Mouse (Mus musculus) cerebellum, postnatal 14 days (tissue): Measurements from ENCODE around the gene Sbk3.
A peak's percentile ranks its signal among the peaks of the same experiment; 100 is the strongest.

ENCODE experiments used
- DNase-seq, 2 experiments: peaks; one replicate each; pipeline ENCODE4 v3.0.0; 2021; ENCODE audit warnings: mixed read lengths in 2 of 2

Sbk3 gene

DNA sequence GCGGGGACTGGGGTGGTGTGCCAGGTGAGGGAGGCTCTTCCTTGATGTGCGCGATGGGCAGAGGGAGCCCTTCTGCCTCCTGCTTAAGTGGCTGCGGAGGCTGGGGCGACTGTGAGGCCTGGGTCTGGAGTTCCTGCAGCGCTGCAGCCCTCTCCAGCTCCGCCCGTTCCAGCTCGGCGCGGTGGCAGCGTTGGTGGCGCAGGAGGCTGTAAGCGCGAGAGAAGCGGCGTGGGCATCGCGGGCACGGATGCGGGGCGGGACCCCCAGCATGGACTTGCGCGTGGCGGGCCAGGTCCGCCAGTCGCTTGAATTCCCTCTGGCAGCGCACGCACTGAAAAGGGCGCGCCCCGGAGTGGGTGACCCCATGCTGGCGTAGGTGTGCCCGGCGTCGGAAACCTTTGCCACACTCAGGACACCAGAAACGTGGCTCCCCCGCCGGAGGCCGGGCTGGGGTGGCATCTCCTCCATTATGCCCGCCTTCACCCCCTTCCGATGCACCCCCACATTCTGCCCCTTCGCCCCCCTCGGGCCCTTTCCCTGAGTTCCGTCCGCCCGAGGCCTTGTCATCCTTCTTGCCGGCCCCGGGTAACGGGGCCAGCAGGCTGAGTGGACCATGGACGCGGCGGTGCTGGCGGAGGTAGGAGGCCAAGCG, 22.5 kb upstream of the Sbk3 start:
- DNase-seq = peak; percentile 32 to 42

DNA sequence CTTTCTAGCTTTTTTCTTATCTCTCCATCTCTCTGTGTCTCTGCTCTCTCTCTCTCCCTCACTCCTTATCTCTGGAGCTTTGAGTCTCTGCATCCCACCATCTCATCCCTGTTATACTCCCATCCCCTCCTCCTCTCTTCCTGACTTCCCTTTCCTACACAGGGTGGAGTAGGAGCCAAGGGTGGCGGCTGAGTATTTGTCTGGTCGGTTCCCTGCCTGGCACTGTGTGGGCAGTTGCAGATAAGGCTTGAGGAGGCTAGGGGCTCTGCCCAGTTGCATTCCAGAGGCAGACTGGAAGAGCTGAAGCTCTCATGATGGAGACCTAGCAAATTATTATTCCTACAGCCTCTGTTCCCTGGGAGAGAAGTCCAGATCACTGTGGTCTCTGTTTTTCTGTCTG, 17.3 kb upstream of the Sbk3 start:
- DNase-seq = no peak

DNA sequence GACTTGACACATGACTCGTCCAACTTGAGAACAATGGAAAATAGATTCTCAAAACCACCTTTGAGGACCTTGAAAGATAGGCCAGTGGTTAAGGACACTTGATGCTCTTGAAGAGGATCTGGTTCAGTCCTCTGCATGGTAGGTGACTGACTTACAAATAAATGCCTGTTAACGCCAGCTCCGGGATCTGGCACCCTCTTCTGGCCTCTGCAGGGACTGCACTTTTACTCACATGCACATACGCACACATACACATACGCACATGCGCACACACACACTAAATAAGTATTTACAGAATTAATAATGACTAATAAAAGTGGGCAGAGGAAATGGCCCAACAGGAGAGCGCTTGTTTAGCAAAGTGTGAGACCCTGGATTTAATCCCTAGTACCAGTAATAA, 5.9 kb upstream of the Sbk3 start:
- no peak for DNase-seq

DNA sequence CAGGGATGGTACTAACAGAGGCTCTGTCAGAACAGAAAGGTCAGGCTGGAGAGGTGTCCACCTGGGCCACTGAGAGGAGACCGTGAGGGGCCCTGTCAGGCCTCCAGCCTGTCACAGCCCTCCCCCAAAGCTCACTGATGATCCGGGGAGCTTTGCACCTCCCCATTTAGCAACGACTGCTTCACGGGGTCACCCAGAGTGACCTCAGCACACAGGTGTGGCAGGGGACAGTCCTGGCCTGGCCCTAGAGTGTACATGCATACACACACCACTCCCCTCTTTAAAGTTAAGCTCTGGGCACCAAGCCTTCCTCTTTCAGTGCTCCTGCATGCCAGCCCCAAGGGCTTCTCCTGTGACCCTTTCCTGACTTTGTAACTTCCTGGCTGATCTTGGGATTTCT, 4.5 kb upstream of the Sbk3 start:
- DNase-seq = no peak

DNA sequence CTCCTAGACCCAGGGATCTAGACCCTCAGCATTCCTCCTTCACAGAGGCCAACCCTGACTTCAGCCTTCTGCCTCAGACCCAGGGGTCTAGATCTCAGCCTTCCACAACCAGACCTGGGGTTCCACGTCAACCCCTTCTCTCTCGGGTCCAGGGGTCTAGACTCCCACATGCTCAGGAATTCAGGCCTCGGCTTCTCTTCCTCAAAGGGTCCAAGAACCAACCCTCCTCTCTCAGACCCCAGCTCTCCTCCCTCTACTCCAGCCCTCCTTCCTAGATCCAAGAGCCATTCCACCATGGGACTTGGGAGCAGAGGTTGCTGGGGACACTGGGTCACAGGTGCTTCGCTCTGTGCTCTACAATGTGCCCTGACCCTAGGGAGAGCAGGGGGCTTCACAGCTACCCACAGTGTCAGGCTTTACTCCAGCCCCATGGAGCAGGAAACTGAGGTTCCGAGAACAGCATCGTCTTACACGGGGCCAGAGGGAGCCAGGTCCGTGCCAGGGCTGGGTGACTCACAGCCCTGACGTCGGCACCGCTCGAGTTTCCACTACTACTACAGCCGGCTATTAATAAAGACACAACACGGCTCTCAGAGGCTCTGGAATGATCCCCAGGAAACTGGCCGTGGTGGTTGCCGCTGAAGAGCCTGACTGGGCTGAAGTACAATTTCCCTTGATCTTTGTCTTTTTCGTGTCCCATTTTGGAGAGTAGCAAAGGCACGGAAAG, 1.5 kb upstream of the Sbk3 start:
- no peak for DNase-seq

DNA sequence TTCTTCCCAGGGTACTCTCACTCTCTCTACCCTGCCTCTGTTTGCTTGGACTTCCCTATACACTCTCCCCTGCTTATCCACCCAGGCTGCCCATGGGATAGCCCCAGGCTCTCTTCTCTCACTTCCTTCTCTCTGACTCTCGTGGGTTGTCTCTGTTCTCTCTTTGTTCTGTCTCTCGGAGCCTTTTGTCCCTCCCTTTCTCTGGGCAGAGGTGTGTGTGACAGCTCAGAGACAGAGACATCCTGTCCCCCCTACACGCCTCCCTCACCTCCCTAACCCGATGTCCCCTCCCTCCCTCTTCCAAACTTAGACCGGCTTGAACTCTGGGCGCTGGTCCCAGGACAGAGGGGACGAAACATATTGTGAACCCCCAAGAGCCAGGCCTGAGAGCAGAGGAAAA, 742 bp upstream of the Sbk3 start:
- DNase-seq = no peak

DNA sequence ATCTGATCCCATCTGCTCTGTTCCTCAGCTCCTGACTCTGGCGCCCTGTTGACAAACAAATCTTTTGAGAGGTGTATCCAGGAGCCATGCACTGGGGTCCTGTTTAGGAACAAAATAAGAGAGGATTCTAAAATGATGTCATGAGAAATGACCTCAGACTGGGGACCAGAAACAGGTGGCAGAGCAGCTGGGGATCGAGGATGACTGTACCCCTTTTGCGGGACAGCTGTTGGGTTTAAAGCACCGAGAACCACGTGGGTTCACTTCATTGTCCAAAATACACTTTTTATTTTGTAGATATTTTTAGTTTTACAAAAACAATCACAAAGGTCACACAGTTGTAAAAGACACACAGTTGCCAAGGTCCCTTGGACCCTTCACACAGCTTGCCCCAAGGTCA, 6.0 kb downstream of the Sbk3 start:
- DNase-seq = no peak

DNA sequence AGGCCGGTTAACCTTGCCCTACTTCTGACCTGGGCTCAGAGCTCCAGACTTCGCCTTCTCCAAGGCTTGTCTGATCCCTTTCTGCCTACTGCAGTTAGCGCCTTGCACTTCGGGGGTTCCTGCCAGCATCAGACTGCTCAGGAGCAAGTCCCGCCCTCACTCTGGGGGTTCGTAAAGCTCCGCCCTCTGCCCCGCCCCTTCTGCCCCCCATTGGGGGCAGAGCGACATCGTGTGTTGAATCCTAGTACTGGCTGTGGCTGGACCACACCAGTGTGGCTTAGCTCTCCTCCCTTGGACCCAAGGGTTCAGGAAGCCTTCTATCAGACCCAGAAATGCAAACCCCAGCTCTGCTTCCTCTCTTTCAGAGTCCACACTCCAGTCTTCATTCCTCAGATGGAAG, 6.7 kb downstream of the Sbk3 start, which contains the start of gene Sbk2:
Sbk2 (minus strand) TSS at position 135 of the 400 bp plus-strand sequence.
- DNase-seq = peak; percentile 27 to 60

DNA sequence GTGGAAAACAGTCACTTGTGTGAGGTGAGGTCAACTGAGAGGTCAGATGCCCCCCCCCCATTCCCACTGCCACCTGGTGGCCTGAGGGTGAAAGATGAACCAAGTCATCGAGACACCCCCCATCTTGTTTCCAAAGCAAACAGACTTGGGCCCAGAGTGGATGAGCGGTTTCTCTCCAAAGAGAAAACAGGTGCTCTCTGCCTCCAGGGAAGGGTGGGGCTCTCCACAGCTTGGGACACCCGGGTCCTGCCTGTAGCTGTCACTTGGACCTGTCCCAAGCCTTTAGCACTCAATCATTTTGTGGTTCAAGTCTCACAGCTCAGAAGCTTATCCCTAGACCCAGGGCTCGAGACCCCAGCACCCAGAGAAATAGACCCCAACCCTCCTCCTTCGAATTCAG, 7.4 kb downstream of the Sbk3 start:
- DNase-seq = no peak

DNA sequence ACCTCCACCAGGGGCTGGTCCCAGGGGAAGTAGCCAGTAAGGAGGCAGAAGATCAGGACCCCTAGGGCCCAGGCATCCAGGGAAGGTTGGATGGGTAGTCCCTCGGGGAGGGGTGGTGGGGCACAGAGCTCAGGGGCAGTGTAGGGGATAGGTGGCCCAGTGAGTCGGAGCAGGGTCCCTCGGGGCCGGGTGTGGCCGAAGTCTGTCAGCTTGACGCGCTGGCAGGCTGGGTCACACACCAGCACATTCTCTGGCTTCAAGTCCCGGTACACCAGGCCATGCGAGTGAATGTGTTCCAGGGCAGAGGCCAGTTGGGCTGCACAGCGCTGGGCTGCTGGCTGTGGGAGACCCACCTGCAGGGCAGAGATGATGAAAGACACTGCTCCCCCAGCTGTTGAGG, 13.6 kb downstream of the Sbk3 start:
- no peak for DNase-seq

DNA sequence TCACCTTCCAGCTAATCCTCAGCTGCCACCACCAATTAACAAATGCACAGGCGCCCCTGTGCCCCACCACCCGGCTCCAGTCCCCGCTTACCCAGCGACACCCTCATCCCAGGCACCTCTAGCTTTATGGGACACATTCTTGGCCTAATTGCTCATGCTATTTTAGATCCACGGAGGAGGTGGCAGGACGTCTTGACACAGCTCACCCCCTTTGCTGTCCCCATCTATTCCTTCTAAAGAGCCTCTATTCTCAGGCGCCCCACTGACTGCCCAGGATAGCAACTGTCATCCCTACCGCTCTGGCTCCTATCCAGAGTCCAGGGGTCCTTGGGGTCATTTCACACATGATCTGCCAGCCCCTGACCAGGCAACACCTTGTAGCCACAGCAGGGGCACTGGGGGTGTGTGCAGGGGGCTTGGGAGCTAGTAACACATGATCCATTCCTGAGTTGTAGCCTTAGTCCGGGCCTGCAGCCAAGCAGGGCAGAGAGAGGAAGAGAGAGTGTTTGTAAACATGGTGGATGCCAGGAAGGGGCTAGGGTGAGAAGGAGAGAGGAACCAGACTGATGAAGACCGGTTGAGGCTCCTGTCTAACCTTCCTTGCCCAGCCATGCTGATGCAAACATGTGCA, 17.0 kb downstream of the Sbk3 start:
- DNase-seq = peak; percentile 40 to 43

DNA sequence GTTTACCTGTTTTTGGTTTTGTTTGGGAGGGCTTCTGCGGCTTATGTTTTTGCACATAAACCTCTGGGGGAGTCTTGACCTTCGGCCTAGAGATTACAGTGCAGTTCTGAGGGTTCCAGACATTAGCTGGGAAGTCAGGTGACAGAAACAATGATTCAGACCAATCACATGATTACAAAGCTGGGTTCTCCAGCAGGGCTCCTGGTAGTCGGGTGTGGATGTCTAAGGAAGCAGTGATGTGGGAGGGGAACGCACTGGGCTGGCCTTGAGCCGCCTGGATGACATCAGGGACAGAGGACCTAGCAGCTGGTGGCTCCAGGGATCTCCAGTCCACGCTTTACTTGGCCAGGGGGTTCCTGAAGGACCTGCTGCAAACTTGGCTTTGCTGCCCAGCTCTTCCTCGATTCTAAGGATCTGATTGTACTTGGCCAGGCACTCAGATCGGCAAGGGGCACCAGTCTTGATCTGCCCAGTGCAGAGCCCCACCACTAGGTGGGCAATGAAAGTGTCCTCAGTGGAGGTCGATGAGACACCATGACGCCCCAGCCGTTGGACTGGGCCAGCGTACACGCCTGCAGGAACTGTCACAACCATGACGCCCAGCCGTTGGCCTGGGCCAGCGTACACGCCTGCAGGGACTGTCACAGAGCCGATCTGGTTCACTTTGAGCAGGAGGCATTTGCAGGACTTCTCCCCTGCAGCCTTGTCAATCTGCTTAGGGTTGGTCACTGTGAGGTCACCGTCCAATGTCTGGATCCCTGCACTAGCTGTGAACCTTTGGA, 20.2 kb downstream of the Sbk3 start:
- no peak for DNase-seq

DNA sequence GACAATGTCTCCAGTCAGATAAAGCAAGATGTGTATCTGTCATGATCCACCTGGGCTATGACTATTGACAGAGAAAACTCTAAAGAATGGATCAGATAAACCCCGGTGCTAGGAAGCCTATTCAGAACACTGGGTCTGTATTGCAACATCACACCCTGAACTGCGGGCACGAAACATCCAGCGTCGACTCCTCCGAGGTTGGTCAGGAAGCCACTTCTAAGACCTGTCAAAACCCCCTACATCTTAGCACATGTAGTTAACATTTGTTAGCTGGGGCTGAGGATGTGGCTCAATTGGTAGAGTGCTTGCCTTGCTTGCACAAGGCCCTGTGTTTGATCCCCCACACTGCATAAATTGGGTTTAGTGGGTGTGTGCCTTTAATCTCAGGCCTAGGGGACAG, 22.6 kb downstream of the Sbk3 start:
- DNase-seq = no peak

DNA sequence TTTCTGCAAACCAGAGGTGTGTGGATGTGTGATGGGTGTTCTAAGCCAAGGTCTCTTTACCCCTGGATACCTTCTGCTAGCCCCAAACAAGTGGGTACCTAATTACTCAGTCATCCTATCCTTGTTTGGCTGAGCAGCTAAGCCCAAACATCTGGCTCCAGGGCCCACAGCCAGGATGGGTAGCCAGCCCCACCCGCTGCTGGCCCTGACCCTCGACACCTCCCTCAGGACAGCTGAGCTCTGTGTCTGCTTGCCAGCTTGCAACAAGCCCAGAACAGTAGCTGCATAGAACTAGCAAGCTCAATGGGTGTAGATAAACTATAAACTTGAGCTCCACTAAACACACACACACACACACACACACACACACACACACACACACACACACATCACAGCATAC, 23.1 kb downstream of the Sbk3 start:
- DNase-seq = peak in 1 of 2 experiments; percentile 31

DNA sequence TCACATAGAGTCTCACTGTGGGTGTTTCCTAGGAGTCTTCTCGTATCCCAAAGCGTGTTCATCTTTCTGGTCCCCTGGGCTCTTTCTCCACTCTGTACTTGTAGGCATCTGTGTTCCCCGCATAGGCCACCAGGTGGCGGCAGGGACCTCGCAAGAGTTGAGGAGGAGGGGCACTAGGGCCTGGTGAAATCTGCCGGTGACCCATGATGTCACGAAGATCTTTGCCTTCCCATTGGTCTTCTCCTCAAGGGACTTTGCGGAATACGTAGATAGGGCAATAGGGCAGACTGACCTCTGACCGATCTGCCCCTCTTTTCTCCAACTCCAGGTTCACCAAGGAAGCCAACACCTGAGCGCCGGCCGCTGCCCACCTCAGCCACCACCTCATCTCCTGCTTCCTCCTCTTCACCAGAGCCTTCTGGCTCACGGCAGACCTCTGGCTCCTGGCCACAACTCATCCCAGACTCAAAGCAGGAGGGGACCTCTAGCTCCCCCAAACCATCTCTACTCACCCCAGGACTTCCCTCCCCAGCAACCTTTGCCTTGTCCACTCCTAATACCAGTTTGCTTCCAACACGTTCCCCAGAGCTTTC, 27.6 kb downstream of the Sbk3 start:
- peak; percentile 97 for DNase-seq

DNA sequence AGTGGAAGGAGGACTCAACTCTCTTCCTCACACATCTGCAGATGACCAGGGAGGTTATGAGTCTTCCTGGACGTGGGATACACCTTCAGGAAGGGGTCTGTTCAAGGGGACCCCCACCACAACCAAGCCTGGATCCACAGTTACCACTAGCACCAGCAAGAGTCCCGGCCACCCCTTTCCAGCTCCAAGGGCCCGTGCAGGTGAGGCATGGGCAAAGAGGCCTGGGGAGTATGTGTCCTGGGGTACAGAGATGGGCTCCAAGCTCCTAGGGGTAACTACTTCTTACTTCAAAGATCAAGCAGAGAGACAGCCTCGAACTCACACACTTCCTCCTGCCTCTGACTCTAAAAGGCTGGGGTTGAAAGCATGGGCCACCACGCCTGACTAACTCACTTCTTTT, 28.3 kb downstream of the Sbk3 start:
- DNase-seq = peak in 1 of 2 experiments; percentile 9

DNA sequence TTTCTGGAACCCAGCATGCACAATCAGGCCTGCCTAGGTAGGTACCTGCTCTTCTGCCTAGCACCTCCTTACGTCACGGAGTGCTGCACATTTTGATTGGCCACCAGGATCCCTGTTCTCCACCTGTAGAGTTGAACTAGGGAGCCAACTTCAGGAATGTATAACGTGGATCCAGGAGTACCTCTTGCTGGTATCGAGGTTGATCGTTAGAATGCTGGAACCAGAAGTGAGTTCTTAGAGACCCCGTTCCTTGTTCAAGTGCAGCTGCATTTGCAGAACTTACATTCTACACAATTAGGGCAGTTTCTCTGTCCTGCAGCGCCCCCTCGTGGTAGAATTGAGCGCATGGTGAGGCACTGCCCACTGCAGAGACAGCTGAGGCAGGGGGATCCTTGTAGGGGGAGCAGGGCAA, 30.9 kb downstream of the Sbk3 start:
- DNase-seq = peak; percentile 86 to 89

DNA sequence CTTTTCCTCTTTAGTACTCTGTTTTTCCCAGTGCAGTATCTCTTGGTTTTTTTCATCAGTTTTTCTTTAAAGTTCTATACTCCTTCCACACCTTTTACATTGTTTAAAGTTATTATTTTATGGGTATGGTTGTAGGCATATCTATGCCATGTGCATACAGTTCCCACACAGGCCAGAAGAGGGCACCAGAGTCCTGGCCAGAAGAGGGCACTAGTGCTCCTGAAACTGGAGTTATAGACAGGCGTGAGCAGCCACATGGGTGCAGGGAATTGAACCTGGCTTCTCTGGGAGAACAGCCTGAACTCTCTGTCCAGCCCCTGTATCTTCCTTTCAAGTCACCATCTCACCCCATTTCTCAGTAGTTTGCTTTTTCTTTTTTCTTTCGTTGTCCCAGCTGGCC, 32.5 kb downstream of the Sbk3 start:
- peak; percentile 82 to 89 for DNase-seq

DNA sequence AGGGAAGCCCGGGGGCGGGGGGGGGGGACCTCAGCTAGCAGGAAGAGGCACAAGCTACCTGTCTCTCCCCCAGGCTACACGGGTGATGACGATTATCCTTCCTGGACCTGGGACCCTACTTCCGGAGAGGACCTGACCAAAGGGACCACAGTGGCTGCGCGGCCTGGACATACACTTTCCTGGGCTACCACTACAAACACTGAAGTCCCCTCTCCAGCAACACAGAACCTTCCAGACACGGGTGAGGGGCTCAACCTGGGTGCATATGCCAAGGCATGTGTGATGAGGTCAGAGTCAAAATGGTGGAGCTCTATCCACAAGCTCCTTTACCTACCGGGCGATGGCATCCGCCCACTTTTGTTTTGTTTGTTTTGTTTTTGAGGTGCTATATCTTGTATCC, 33.6 kb downstream of the Sbk3 start:
- no peak for DNase-seq

DNA sequence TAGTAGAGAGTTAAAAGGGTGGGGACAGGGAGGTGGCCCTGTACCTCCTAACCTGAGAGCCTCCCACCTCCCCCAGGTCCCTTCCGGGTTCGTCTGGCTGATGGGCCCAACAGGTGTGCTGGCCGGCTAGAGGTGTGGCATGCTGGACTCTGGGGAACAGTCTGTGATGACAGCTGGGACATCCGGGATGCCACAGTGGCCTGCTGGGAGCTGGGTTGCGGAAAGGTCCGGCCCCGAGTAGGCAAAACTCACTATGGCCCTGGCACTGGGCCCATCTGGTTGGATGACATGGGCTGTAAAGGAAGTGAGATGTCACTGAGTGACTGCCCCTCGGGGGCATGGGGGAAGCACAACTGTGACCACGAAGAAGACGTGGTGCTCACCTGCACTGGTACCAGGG, 34.1 kb downstream of the Sbk3 start:
- DNase-seq = peak in 1 of 2 experiments; percentile 26

DNA sequence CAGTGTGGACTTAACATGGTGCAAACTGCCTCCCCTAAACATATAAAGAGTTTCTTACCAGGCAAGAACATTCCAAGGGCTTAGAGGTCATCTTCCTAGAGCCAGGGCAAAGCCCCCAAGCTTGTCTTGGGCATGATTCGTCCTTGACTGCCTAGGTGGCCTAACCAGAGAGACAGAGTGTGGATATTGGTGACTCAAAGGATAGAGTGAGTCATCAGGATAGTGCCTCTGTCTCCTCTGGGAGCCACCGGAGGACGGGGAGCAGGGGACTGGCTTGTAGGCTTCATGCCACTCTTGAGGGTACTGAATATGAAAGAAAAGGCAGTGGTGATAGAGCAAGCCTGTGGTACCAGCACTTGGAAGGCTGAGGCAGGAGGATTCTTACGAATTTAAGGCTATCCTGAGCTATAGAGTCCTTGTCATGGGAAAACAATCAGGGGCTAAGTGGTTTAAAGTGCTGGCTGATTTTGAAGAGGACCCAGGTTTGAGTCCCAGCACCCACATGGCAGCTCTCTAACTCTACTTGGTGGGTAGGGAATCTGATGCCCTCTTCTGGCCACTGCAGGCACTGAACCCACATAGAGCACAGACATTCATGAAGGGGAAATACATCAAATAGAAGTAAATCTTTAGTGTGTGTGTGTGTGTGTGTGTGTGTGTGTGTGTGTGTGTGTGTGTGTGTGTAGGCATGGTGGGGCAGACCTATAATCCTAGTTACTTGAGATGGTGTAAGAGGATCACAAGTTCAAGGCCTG, 36.6 kb downstream of the Sbk3 start:
- DNase-seq = no peak

DNA sequence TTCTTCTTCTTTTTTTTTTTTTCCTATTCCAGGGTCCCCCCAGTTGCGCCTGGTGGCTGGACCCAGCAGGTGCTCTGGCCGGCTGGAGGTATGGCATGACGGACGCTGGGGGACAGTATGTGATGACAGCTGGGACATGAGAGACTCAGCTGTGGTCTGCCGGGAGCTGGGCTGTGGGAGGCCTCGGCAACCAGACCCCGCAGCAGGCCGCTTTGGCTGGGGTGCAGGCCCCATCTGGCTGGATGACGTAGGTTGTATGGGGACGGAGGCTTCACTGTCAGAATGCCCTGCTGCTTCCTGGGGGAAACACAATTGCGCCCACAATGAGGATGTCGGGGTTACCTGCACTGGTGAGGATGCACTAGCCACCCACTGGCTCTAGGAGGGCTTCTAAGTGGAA, 37.9 kb downstream of the Sbk3 start:
- DNase-seq = no peak
